Mouse (Mus musculus): ENCODE results near the gene Ulbp1. TPM values are rescaled to one million over a fixed set of nuclear protein-coding genes. Genes with fewer than 3 reads are reported as not detected.
"Not testable (repeated sequence)": the region's sequence is repeated elsewhere in the genome, so short reads cannot be mapped to it uniquely, and the experiment has no call there.

The Ulbp1 gene
- polyA plus RNA-seq (2015; fragmentation: Nextera tagmentation; extraction: Ambion mirVana), result 3.1 and 4.5 TPM in 2 replicates

DNA sequence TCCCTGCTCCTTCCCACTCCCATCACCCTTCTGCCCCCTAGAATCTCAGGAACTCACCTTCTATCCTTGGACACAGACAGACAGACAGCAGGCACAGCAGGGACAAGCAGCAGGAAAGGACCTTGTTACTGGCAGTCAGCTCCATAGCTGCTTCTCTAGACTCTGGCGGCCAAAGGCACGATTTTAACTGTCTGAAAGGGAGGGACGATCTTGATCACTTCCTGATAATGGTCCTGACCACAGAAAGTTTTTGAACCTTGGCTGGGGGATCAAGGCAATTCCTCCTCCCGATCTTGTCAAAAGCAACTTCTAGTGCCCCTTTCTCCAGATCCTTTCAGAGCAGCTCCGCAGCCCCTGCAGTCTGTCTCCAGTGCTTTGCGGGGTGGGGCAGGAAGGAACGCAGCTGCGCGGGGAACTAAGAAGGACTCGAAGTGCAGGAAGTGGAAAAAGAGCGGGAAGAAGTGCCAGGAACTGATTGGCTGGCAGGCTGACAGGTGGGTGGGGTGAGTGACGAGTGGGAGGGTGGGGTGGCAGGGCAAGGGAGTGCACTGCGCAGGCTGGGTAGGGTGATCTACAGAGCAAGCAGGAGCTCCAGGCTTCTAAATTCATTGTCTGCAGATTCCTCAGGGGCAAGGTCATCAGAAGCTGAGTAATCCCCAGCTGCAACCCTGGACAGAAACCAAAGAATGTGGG, at the start of gene Ulbp1:
Gene Ulbp1 (minus strand): TSS at position 442 of the 693 bp plus-strand sequence.
- Histone ChIP-seq H3K27me3 (no peaks in the 10 kb centered on the region), H3K9ac (no peak within 1 kb of the TSS), H3K4me3 (replicated peaks) (peak within 1 kb of the TSS; percentile 23), H3K4me1 (peaks cover 3% of the 10 kb centered on the region; the same call in 1 of the 2 replicates), H3K4me2 (peak within 1 kb of the TSS; percentile 32), H3K27ac (no peak within 1 kb of the TSS), H3K36me3 (no peaks in the 10 kb centered on the region), H3K9me3 (replicated peaks) (no peaks in the 10 kb centered on the region)
- WGBS, result 61% methylated on average over 13 of the region's 13 CpGs
- 0 out of 2 replicates have a peak, but pooled peaks have one; percentile 52 for ATAC-seq (replicated peaks; ENCODE audit: low FRiP score)

DNA sequence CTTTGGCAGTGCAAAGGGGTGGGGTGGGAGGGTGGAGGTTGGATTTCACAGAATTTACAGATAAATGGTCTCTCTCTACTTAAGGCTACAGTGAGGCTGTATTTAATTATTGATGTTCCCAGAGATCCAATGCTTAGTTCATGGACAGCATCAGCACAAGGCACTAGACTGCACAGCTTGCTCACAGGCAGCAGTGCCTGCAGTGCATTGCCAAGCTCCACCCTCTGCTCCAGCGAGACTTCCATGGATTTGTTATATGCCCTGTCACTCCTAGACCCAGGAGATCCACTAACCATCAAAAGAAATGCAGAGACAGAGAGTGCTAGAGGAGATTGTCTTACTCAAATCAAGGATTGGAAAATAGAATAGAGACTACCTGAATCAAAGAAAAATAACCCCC, 24.7 kb upstream of the Ulbp1 start:
- not testable (repeated sequence) for H3K9me3 ChIP-seq (replicated peaks); H3K27ac ChIP-seq; H3K4me2 ChIP-seq; H3K27me3 ChIP-seq; H3K4me1 ChIP-seq; H3K4me3 ChIP-seq (replicated peaks); H3K9ac ChIP-seq; ATAC-seq (replicated peaks; ENCODE audit: low FRiP score); H3K36me3 ChIP-seq
- WGBS, result 58% methylated on average over 1 of the region's 1 CpGs

- WGBS, result 7% methylated on average over 10 of the region's 10 CpGs
- not testable (repeated sequence) for H3K9ac ChIP-seq; H3K27ac ChIP-seq; ATAC-seq (replicated peaks; ENCODE audit: low FRiP score); H3K9me3 ChIP-seq (replicated peaks); H3K4me1 ChIP-seq; H3K36me3 ChIP-seq
- peaks cover 12% of the 10 kb centered on the region for H3K27me3 ChIP-seq
- peak overlapping the region; percentile 12; the same call in 1 of the 2 replicates for H3K4me3 ChIP-seq (replicated peaks)
- H3K4me2 ChIP-seq, result peak overlapping the region; percentile 47
These were observed 18.9 kb upstream of the Ulbp1 start for GRCm38 (mm10) chr10:7492384-7492783.

- Histone ChIP-seq H3K4me3 (replicated peaks) (no peak overlapping the region), H3K9ac (no peak overlapping the region), H3K27ac (no peak overlapping the region), H3K36me3 (no peaks in the 10 kb centered on the region), H3K27me3 (no peaks in the 10 kb centered on the region), H3K4me2 (no peak overlapping the region), H3K4me1 (no peaks in the 10 kb centered on the region), H3K9me3 (replicated peaks) (no peaks in the 10 kb centered on the region)
- 67% methylated on average over 4 of the region's 4 CpGs for WGBS
- no peak for ATAC-seq (replicated peaks; ENCODE audit: low FRiP score)
These were observed 10.2 kb upstream of the Ulbp1 start for GRCm38 (mm10) chr10:7483650-7484049.

- H3K9ac ChIP-seq; H3K27ac ChIP-seq; H3K27me3 ChIP-seq; ATAC-seq (replicated peaks; ENCODE audit: low FRiP score); H3K4me2 ChIP-seq; H3K36me3 ChIP-seq; H3K9me3 ChIP-seq (replicated peaks); H3K4me3 ChIP-seq (replicated peaks); H3K4me1 ChIP-seq: not testable (repeated sequence)
- WGBS, result 93% methylated on average over 7 of the region's 13 CpGs
These were observed 787 bp upstream of the Ulbp1 start for GRCm38 (mm10) chr10:7474225-7474624.

- Histone ChIP-seq H3K4me1 (peaks cover 3% of the 10 kb centered on the region; the same call in 1 of the 2 replicates), H3K36me3 (no peaks in the 10 kb centered on the region), H3K4me3 (replicated peaks) (no peak overlapping the region), H3K4me2 (peak overlapping the region; percentile 14; the same call in 1 of the 2 replicates), H3K9me3 (replicated peaks) (no peaks in the 10 kb centered on the region), H3K27ac (no peak overlapping the region), H3K27me3 (no peaks in the 10 kb centered on the region), H3K9ac (no peak overlapping the region)
- 73% methylated on average over 3 of the region's 3 CpGs for WGBS
- no peak for ATAC-seq (replicated peaks; ENCODE audit: low FRiP score)
These were observed 1.8 kb downstream of the Ulbp1 start for GRCm38 (mm10) chr10:7471664-7472063.

DNA sequence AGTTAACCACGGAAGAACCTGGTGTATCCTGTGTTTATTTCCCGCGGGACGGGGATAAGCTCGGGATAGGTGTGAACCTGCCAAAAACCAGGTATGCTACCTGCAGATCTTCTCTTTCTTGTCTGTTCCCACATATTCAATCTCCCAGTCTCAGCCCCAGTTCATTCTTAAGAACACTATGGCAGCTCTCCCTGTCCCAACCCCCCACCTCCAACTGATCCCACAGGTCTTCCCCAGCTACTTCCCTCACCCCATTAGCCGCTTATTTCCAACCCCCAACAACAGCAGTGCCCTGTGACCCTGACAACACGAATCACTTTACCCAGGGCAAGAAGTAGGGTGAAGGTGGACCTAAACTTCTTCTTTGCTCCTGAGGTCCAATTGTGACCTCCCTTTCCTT, 3.0 kb downstream of the Ulbp1 start:
- peak overlapping the region; percentile 57 for H3K4me2 ChIP-seq
- WGBS, result 16% methylated on average over 7 of the region's 7 CpGs
- H3K36me3 ChIP-seq, result no peaks in the 10 kb centered on the region
- H3K9ac ChIP-seq, result no peak overlapping the region
- H3K4me1 ChIP-seq, result peaks cover 3% of the 10 kb centered on the region; the same call in 1 of the 2 replicates
- no peaks in the 10 kb centered on the region for H3K9me3 ChIP-seq (replicated peaks)
- H3K27me3 ChIP-seq, result no peaks in the 10 kb centered on the region
- peak overlapping the region; percentile 29 for H3K4me3 ChIP-seq (replicated peaks)
- ATAC-seq (replicated peaks; ENCODE audit: low FRiP score), result no peak
- H3K27ac ChIP-seq, result no peak overlapping the region

DNA sequence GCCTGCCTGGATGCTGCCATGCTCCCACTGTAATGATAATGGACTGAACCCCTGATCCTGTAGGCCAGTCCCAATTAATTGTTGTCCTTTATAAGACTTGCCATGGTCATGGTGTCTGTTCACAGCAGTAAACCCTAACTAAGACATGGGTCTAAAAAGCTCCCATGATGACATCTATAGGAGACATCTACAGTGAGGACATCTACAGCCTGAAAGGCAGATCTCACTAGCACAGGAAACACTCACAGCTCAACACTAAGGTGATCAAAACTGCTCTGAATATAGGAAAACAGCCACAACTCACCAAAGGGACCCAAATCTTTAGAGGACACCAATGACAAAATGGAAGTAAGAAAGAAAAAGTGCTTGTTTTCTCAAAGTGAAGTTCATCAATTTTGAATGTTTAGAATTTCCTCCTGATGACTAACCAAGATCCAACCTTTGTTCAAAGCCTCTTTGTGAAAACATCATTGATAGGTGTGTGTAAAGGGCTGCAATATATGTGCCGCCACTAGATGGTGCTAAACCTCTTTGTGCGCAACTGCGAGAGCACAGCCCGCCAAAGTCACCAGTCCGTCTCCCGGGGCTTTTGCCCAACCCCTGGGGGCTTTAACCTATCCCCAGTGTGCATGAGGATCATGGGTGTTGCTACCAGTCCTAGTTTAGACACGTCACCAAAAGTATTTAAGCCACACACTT, 3.6 kb downstream of the Ulbp1 start:
- not testable (repeated sequence) for H3K27me3 ChIP-seq; H3K27ac ChIP-seq; H3K9ac ChIP-seq; H3K36me3 ChIP-seq; H3K9me3 ChIP-seq (replicated peaks); ATAC-seq (replicated peaks; ENCODE audit: low FRiP score); H3K4me1 ChIP-seq
- Histone ChIP-seq H3K4me3 (replicated peaks) (peak overlapping the region; percentile 29), H3K4me2 (peak overlapping the region; percentile 57)
- under 1% methylated on average over 7 of the region's 7 CpGs for WGBS

DNA sequence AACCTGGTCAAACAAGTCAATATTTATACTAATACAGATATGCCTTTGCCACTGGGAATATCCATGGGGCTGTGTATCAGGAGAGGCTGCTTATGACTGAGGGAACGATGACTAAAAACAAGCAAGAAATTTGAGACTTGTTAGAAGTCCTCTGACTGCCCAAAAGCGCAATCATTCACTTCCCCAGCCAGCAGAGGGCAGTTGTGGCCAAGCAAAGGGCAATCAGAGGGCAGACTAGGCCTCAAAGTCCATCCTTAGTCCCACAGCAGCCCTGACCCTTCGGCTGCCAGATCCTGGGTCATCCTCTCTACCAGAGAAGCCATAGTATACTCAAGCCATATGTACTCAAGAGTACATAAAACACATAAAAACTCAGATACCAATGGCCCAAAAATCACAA, 11.4 kb downstream of the Ulbp1 start:
- 54% methylated on average over 3 of the region's 3 CpGs for WGBS

DNA sequence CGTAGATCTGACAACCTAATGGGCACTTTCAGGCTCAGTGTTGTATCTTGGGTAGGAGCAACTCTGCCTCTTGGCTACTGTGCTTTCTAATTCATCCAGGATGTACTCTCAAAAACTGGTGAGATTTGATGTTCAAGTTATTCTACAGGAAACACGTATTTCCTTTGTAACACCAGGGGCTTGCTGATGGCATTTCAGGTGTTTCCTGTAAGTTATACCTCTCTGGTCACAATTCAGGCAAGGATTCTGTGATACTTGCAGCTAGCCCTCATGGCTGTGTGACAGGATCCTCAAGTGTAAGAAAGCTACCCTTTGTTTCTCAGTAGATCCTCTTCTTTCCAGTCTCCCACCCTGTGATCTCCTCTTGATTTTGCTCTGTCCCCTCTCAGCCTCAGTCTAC, 34.5 kb downstream of the Ulbp1 start:
- no peak overlapping the region for H3K4me3 ChIP-seq (replicated peaks)
- H3K36me3 ChIP-seq, result no peaks in the 10 kb centered on the region
- H3K9me3 ChIP-seq (replicated peaks), result no peaks in the 10 kb centered on the region
- H3K27ac ChIP-seq, result no peak overlapping the region
- H3K4me1 ChIP-seq, result no peaks in the 10 kb centered on the region
- no peak for ATAC-seq (replicated peaks; ENCODE audit: low FRiP score)
- WGBS, result 66% methylated on average over 2 of the region's 2 CpGs
- H3K9ac ChIP-seq, result no peak overlapping the region
- H3K4me2 ChIP-seq, result no peak overlapping the region
- no peaks in the 10 kb centered on the region for H3K27me3 ChIP-seq

More for the DNA sequence above, 11.4 kb downstream of the Ulbp1 start:
- Histone ChIP-seq H3K9ac (no peak overlapping the region), H3K9me3 (replicated peaks) (0 out of 2 replicates have a peak, but pooled peaks cover 4% of the 10 kb centered on the region), H3K36me3 (no peaks in the 10 kb centered on the region), H3K4me3 (replicated peaks) (no peak overlapping the region), H3K4me2 (no peak overlapping the region), H3K27ac (no peak overlapping the region), H3K27me3 (no peaks in the 10 kb centered on the region), H3K4me1 (no peaks in the 10 kb centered on the region)
- no peak for ATAC-seq (replicated peaks; ENCODE audit: low FRiP score)

DNA sequence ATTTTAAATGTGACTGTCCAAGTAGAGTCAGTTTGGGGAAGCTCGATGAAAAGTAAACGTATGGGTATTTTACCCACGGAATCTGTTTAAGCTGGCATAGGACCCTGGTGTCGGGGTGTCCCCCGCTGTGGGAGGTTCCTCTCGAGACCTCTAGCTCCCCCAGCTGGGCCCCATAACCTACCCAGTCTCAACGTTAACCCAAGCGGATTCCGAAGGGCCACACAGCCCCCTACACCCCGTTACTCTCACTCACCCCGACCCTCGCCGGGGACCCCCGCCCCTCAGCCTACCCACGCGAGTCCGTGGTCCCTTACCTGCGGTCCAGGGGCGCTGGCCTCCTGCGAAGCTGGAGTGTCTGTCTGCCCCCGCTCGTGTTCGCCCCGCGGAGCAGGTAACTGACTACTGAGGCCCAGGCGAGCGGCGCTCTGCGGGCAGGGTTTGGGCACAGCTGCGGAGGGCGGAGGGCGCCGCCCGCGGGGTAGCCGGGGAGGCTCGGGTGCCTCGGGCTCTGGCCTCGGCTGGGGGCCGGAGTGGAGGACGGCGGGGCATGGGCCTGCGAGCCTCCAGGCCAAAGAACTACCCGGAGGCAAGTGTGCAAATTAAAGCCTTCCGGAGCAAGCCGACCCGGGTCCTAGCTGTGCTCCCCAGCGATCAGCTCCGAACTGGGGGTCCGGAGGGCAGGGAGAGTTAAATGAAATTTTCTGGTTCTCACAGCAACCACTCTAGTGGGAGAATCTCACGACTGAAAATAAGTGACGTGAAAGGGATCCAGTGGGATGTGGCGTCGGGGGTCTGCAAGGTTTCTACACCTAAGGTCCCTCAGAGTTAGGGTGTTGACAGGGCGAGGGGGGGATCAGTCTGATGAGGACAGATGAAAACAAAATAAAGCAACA, 80.0 kb downstream of the Ulbp1 start:
- Histone ChIP-seq H3K9ac (peak overlapping the region; percentile 1; the same call in 1 of the 2 replicates), H3K9me3 (replicated peaks) (no peaks in the 10 kb centered on the region), H3K27me3 (peaks cover 40% of the 10 kb centered on the region), H3K4me2 (peak overlapping the region; percentile 100), H3K36me3 (no peaks in the 10 kb centered on the region), H3K4me1 (peaks cover 20% of the 10 kb centered on the region), H3K27ac (no peak overlapping the region), H3K4me3 (replicated peaks) (peak overlapping the region; percentile 67)
- WGBS, result 9% methylated on average over 55 of the region's 55 CpGs
- peak; percentile 50; the same call in 1 of the 2 replicates for ATAC-seq (replicated peaks; ENCODE audit: low FRiP score)

Measured in kidney, embryonic 15.5 days (tissue).